Mouse (Mus musculus): ENCODE data around the gene Zmynd11.
A peak's percentile ranks its signal among the peaks of the same experiment; 100 is the strongest.

The Zmynd11 gene

GRCm38 (mm10) chr13:9712971-9713370 lies 52.2 kb downstream of the Zmynd11 start:
- DNase-seq, result no peak

GRCm38 (mm10) chr13:9712409-9712808 lies 52.7 kb downstream of the Zmynd11 start:
- DNase-seq, result peak; percentile 22

- peak; percentile 76 for DNase-seq
Observed at GRCm38 (mm10) chr13:9708433-9709240, 56.5 kb downstream of the Zmynd11 start.

- DNase-seq, result peak; percentile 78
Observed at GRCm38 (mm10) chr13:9706720-9707119, 58.4 kb downstream of the Zmynd11 start.

- DNase-seq, result peak; percentile 86
Observed at GRCm38 (mm10) chr13:9702615-9703235, 62.4 kb downstream of the Zmynd11 start.

- DNase-seq, result peak; percentile 54
Observed at GRCm38 (mm10) chr13:9697340-9697739, 67.8 kb downstream of the Zmynd11 start.

- peak; percentile 98 for DNase-seq
Observed at GRCm38 (mm10) chr13:9695809-9696208, 69.3 kb downstream of the Zmynd11 start.

GRCm38 (mm10) chr13:9695403-9695802 lies 69.7 kb downstream of the Zmynd11 start:
- DNase-seq, result no peak

GRCm38 (mm10) chr13:9694651-9695050 lies 70.5 kb downstream of the Zmynd11 start:
- DNase-seq, result peak; percentile 83

GRCm38 (mm10) chr13:9692876-9693275 lies 72.3 kb downstream of the Zmynd11 start:
- DNase-seq, result peak; percentile 44

GRCm38 (mm10) chr13:9689366-9689765 lies 75.8 kb downstream of the Zmynd11 start:
- peak; percentile 80 for DNase-seq

GRCm38 (mm10) chr13:9686765-9687164 lies 78.4 kb downstream of the Zmynd11 start:
- DNase-seq, result peak; percentile 79

GRCm38 (mm10) chr13:9686261-9686660 lies 78.9 kb downstream of the Zmynd11 start:
- DNase-seq, result peak; percentile 73

GRCm38 (mm10) chr13:9684153-9684923 lies 80.8 kb downstream of the Zmynd11 start:
- DNase-seq, result peak; percentile 62

- DNase-seq, result peak; percentile 85
Observed at GRCm38 (mm10) chr13:9683280-9683679, 81.8 kb downstream of the Zmynd11 start.

GRCm38 (mm10) chr13:9681492-9681891 lies 83.6 kb downstream of the Zmynd11 start:
- peak; percentile 61 for DNase-seq

GRCm38 (mm10) chr13:9674126-9674525 lies 91.0 kb downstream of the Zmynd11 start:
- DNase-seq, result peak; percentile 68

GRCm38 (mm10) chr13:9669246-9669645 lies 95.9 kb downstream of the Zmynd11 start:
- DNase-seq, result peak; percentile 73

- DNase-seq, result peak; percentile 66
Observed at GRCm38 (mm10) chr13:9667954-9668496, 97.1 kb downstream of the Zmynd11 start.

- no peak for DNase-seq
Observed at GRCm38 (mm10) chr13:9663593-9663992, 101.5 kb downstream of the Zmynd11 start.

GRCm38 (mm10) chr13:9660711-9661110 lies 104.4 kb downstream of the Zmynd11 start:
- no peak for DNase-seq

GRCm38 (mm10) chr13:9656613-9657012 lies 108.5 kb downstream of the Zmynd11 start:
- DNase-seq, result peak; percentile 85

GRCm38 (mm10) chr13:9653018-9653417 lies 112.1 kb downstream of the Zmynd11 start:
- peak; percentile 55 for DNase-seq
